25 mouse cellular contexts compared by ENCODE assay signal in the genomic region with DNA sequence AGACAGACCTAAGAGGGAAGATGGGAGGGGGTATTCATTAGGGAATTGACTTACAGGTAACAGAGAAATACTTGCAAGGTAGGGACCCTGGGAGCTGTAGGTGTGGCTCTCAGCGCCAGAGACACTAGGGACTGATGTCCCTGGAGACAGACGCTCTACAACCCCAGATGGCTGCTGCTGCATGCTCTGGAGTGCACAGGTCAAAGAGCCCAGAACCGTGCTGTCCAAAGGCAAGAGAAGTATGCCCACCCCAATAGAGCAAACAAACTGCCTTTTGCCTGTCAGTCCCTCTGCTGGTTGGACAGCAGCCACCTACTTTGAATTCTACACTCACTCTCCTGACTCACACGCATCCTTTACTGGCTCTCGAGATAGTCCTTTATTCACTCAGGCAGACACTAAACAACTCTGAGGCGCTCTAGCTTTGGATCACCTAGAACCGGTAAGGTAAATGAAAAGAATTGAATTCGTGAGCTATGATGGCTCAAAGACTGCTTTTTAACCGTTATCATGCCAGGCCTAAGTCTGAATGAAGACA.
A peak's percentile ranks its signal among the peaks of the same experiment; 100 is the strongest.
DNase-seq lines count a peak whose midpoint lies in the region; ATAC-seq lines count a peak whose summit lies in the region.
"Had no signal": no experiment of that assay in that cellular context is flagged by ENCODE, and none has a peak within 500 bp of the region (broad histone marks: within the 10 kb centered on the region; RNA-seq: fewer than 3 reads in every experiment).

No protein-coding gene starts in this region.

- 77% methylated on average over 9 of the region's 9 CpGs for WGBS in hindbrain, embryonic 14.5 days
- WGBS in hindbrain, embryonic 10.5 days = 75% methylated on average over 9 of the region's 9 CpGs

- H3K27ac ChIP-seq in hindbrain, embryonic 14.5 days = no peak overlapping the region
- no peak overlapping the region for H3K27ac ChIP-seq in hindbrain, embryonic 10.5 days
- H3K27ac ChIP-seq: embryonic facial prominence, embryonic 10.5 days; limb, embryonic 12.5 days; liver, embryonic 12.5 days; stomach, postnatal 0 days had no signal

- DNase-seq in cerebellum, adult 8-10 months = peak; percentile 18
- DNase-seq in cerebellum, adult 11 months = no peak
- DNase-seq in hindbrain, embryonic 14.5 days (ENCODE audit: low spot score) = no peak
- no peak for DNase-seq in hindbrain, embryonic 10.5 days (ENCODE audit: low spot score)
- DNase-seq in right cerebral cortex, adult 18-20 months = peak; percentile 29
- no peak for DNase-seq in right cerebral cortex, postnatal 36 days (ENCODE audit: low spot score in 2 of 2)
- no peak for DNase-seq in urinary bladder, adult 2 months (ENCODE audit: low spot score)
- DNase-seq in MN1 (ENCODE audit: low spot score) = no peak
- DNase-seq: adrenal gland, postnatal 10 days; B cell, adult 2 months; gastrocnemius, postnatal 10 days; heart, adult 11 months; heart, postnatal 14 days; kidney, adult 9 months; kidney, postnatal 36 days; lung, adult 2 months; midbrain, embryonic 14.5 days; right cerebral cortex, postnatal 4 days had no signal

- H3K27me3 ChIP-seq in hindbrain, embryonic 14.5 days (ENCODE audit: control insufficient read depth, insufficient read depth, low read length) = no peaks in the 10 kb centered on the region
- H3K27me3 ChIP-seq in hindbrain, embryonic 10.5 days (ENCODE audit: insufficient read depth, poor library complexity, severe bottlenecking) = no peaks in the 10 kb centered on the region
- H3K27me3 ChIP-seq: heart, embryonic 12.5 days; limb, embryonic 12.5 days; liver, embryonic 12.5 days; megakaryocyte, embryonic 14.5 days had no signal

- 0 out of 2 replicates have a peak, but pooled peaks cover 4% of the 10 kb centered on the region for H3K4me1 ChIP-seq in hindbrain, embryonic 14.5 days (replicated peaks; ENCODE audit: control insufficient read depth, insufficient read depth, low read length)
- no peaks in the 10 kb centered on the region for H3K4me1 ChIP-seq in hindbrain, embryonic 10.5 days (replicated peaks)
- H3K4me1 ChIP-seq: embryonic facial prominence, embryonic 10.5 days; heart, embryonic 12.5 days; liver, embryonic 12.5 days; megakaryocyte, embryonic 14.5 days had no signal

- H3K9ac ChIP-seq in hindbrain, embryonic 14.5 days = no peak overlapping the region
- H3K9ac ChIP-seq: heart, embryonic 12.5 days; limb, embryonic 12.5 days; liver, embryonic 12.5 days had no signal

- peak; percentile 57; the same call in 1 of the 2 replicates for ATAC-seq in hindbrain, embryonic 14.5 days (ENCODE audit: low FRiP score)
- ATAC-seq: inflammation-experienced regulatory T-cells, adult 6 months; liver, embryonic 12.5 days had no signal

- H3K4me2 ChIP-seq in hindbrain, embryonic 14.5 days (replicated peaks) = no peak overlapping the region
- H3K4me2 ChIP-seq: heart, embryonic 12.5 days; limb, embryonic 12.5 days; liver, embryonic 12.5 days had no signal

- no peaks in the 10 kb centered on the region for H3K36me3 ChIP-seq in hindbrain, embryonic 14.5 days (replicated peaks; ENCODE audit: control insufficient read depth, insufficient read depth)
- no peaks in the 10 kb centered on the region for H3K36me3 ChIP-seq in hindbrain, embryonic 10.5 days
- H3K36me3 ChIP-seq: embryonic facial prominence, embryonic 10.5 days; heart, embryonic 12.5 days; limb, embryonic 12.5 days; liver, embryonic 12.5 days had no signal

- H3K9me3 ChIP-seq in hindbrain, embryonic 14.5 days (ENCODE audit: control insufficient read depth, low read length) = no peaks in the 10 kb centered on the region
- H3K9me3 ChIP-seq in hindbrain, embryonic 10.5 days = no peaks in the 10 kb centered on the region
- H3K9me3 ChIP-seq: embryonic facial prominence, embryonic 10.5 days; heart, embryonic 12.5 days; limb, embryonic 12.5 days had no signal

- H3K4me3 ChIP-seq in hindbrain, embryonic 14.5 days (replicated peaks; ENCODE audit: low read length) = no peak overlapping the region
- no peak overlapping the region for H3K4me3 ChIP-seq in hindbrain, embryonic 10.5 days
- H3K4me3 ChIP-seq: embryonic facial prominence, embryonic 10.5 days; heart, embryonic 12.5 days; limb, embryonic 12.5 days; liver, embryonic 12.5 days; megakaryocyte, embryonic 14.5 days had no signal

Comparison
In these comparisons a context has a peak if more than half of its experiments do, and no peak if none do; other contexts are left out.
1. DNase-seq: peak in cerebellum, adult 8-10 months (single experiment) and right cerebral cortex, adult 18-20 months (single experiment); none in cerebellum, adult 11 months (single experiment), hindbrain, embryonic 14.5 days (single experiment), hindbrain, embryonic 10.5 days (single experiment), right cerebral cortex, postnatal 36 days (0 of 2), urinary bladder, adult 2 months (single experiment) and MN1 (single experiment).